In the genomic region with DNA sequence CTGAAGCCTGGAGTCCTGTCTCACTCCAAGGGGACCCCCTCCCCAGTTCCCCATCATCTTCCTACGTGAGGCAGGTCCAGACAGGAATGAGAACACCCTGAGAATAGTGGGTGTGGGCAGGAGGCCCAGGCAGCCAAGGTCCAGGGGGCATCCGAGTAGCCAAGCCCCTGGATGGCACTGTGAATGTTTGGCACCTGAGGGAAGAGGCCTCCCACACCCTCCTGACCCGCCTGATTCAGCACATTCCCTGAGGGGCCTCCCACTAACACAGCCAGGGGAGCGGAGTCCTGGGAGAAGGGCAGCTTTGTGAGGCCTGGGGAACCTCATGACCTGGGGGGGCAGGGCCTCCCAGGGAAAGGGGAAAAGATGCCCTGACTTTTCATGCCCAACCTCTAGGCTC, we compare ENCODE assay signal across 21 mouse cellular contexts. TPM values are rescaled to one million over a fixed set of nuclear protein-coding genes. Genes with fewer than 3 reads are reported as not detected.
DNase-seq lines count a peak whose midpoint lies in the region; ATAC-seq and TF ChIP-seq lines count a peak whose summit lies in the region.
"Had no signal": no experiment of that assay in that cellular context is flagged by ENCODE, and none has a peak within 500 bp of the region (broad histone marks: within the 10 kb centered on the region; RNA-seq: fewer than 3 reads in every experiment).

No protein-coding gene starts in this region.

- ATAC-seq in stomach, embryonic 16.5 days (ENCODE audit: insufficient read depth, low FRiP score) = no peak
- no peak for ATAC-seq in stomach, postnatal 0 days (ENCODE audit: low FRiP score, low TSS enrichment)
- ATAC-seq: forebrain, embryonic 14.5 days; hindbrain, embryonic 16.5 days had no signal

- no peak for DNase-seq in gastrocnemius, adult 2 months
- no peak for DNase-seq in gastrocnemius, postnatal 4 days (ENCODE audit: low spot score in 2 of 2)
- no peak for DNase-seq in stomach, postnatal 0 days (ENCODE audit: low spot score)
- peak; percentile 73 for DNase-seq in kidney, postnatal 10 days
- no peak for DNase-seq in thymus, adult 2 months
- no peak for DNase-seq in lung, adult 18-20 months
- DNase-seq in Muller cell, postnatal 12 days (ENCODE audit: inconsistent ontology term) = no peak
- DNase-seq: adrenal gland, adult 2 months; cerebellum, postnatal 14 days; heart, postnatal 4 days; layer of hippocampus, postnatal 36 days; left cerebral cortex, postnatal 4 days; lung, postnatal 10 days; right cerebral cortex, adult 18-20 months; thymus, postnatal 36 days had no signal

- peaks cover 5% of the 10 kb centered on the region; the same call in 1 of the 2 replicates for H3K36me3 ChIP-seq in stomach, embryonic 16.5 days (ENCODE audit: control insufficient read depth, insufficient read depth, low read length)
- H3K36me3 ChIP-seq in stomach, postnatal 0 days (ENCODE audit: control insufficient read depth, insufficient read depth, low read length) = peaks cover 7% of the 10 kb centered on the region
- no peaks in the 10 kb centered on the region for H3K36me3 ChIP-seq in thymus, adult 2 months (ENCODE audit: control insufficient read depth, insufficient read depth, low read length)

- 55% methylated on average over 4 of the region's 4 CpGs for WGBS in stomach, embryonic 16.5 days
- WGBS in stomach, postnatal 0 days = 67% methylated on average over 4 of the region's 4 CpGs
- WGBS in thymus, adult 2 months = 86% methylated on average over 4 of the region's 4 CpGs

- H3K27me3 ChIP-seq in stomach, embryonic 16.5 days (ENCODE audit: control insufficient read depth, insufficient read depth, low read length) = no peaks in the 10 kb centered on the region
- H3K27me3 ChIP-seq in stomach, postnatal 0 days (ENCODE audit: control insufficient read depth, insufficient read depth, low read length) = no peaks in the 10 kb centered on the region
- no peaks in the 10 kb centered on the region for H3K27me3 ChIP-seq in thymus, adult 2 months (ENCODE audit: control insufficient read depth, insufficient read depth, low read length)
- H3K27me3 ChIP-seq: liver, embryonic 15.5 days had no signal

- no peak for TF ChIP-seq EP300 in stomach, postnatal 0 days (optimal IDR thresholded peaks at IDR 0.05)

- no peak for TF ChIP-seq POLR2A in thymus, adult 2 months (IDR thresholded peaks at IDR 0.05; ENCODE audit: control insufficient read depth, extremely low read depth, insufficient read depth, low read length, poor library complexity)

- H3K9me3 ChIP-seq in stomach, embryonic 16.5 days (replicated peaks; ENCODE audit: control insufficient read depth, low read length) = no peaks in the 10 kb centered on the region
- H3K9me3 ChIP-seq in stomach, postnatal 0 days (ENCODE audit: control insufficient read depth, low read length) = no peaks in the 10 kb centered on the region
- H3K9me3 ChIP-seq: liver, embryonic 15.5 days had no signal

- intact Hi-C loops in gastrocnemius, adult 2 months (cut with DNase I) = no loop called here

- H3K4me2 ChIP-seq in stomach, embryonic 16.5 days (ENCODE audit: low read depth, low read length) = no peak overlapping the region
- H3K4me2 ChIP-seq in stomach, postnatal 0 days (replicated peaks; ENCODE audit: low read depth) = no peak overlapping the region
- H3K4me2 ChIP-seq: liver, embryonic 15.5 days had no signal

- 0 out of 2 replicates have a peak overlapping the region, but pooled peaks have one; percentile 20 for H3K9ac ChIP-seq in stomach, embryonic 16.5 days (ENCODE audit: low read length)
- H3K9ac ChIP-seq in stomach, postnatal 0 days (ENCODE audit: low read length) = no peak overlapping the region
- H3K9ac ChIP-seq: liver, embryonic 15.5 days had no signal

- no peak overlapping the region for H3K4me3 ChIP-seq in gastrocnemius, adult 2 months
- no peak overlapping the region for H3K4me3 ChIP-seq in stomach, embryonic 16.5 days (replicated peaks; ENCODE audit: low read length)
- H3K4me3 ChIP-seq in stomach, postnatal 0 days (ENCODE audit: low read depth, low read length) = no peak overlapping the region
- H3K4me3 ChIP-seq in thymus, adult 2 months (ENCODE audit: control insufficient read depth, insufficient read depth, low read length) = no peak overlapping the region
- H3K4me3 ChIP-seq: liver, embryonic 15.5 days; megakaryocyte, embryonic 14.5 days had no signal

- no peak for TF ChIP-seq CTCF in gastrocnemius, adult 2 months (IDR thresholded peaks at IDR 0.05)
- TF ChIP-seq CTCF in stomach, postnatal 0 days (IDR thresholded peaks at IDR 0.05; ENCODE audit: low read depth) = no peak
- TF ChIP-seq CTCF in thymus, adult 2 months (IDR thresholded peaks at IDR 0.05; ENCODE audit: borderline replicate concordance, control insufficient read depth, extremely low read depth, insufficient read depth, low read length, poor library complexity) = no peak

- peak overlapping the region; percentile 78; the same call in 1 of the 2 replicates for H3K27ac ChIP-seq in gastrocnemius, adult 2 months
- no peak overlapping the region for H3K27ac ChIP-seq in stomach, embryonic 16.5 days (ENCODE audit: low read length)
- H3K27ac ChIP-seq in stomach, postnatal 0 days (replicated peaks) = no peak overlapping the region
- H3K27ac ChIP-seq in thymus, adult 2 months (ENCODE audit: control insufficient read depth, insufficient read depth, low read length) = no peak overlapping the region
- H3K27ac ChIP-seq: liver, embryonic 15.5 days had no signal

- no peaks in the 10 kb centered on the region for H3K4me1 ChIP-seq in stomach, embryonic 16.5 days (ENCODE audit: control insufficient read depth, insufficient read depth, low read length)
- H3K4me1 ChIP-seq in stomach, postnatal 0 days (replicated peaks; ENCODE audit: control insufficient read depth, insufficient read depth) = no peaks in the 10 kb centered on the region
- 0 out of 2 replicates have a peak, but pooled peaks cover 2% of the 10 kb centered on the region for H3K4me1 ChIP-seq in thymus, adult 2 months (replicated peaks; ENCODE audit: control insufficient read depth, insufficient read depth, low read length)
- H3K4me1 ChIP-seq: liver, embryonic 15.5 days; megakaryocyte, embryonic 14.5 days had no signal

RNA-seq across cellular contexts. Expression of gene Arhgap8, which starts 23.8 kb away (rescaled TPM):
- total RNA-seq in gastrocnemius, adult 2 months (2021) = under 1 TPM in 1 of 2 experiments, not detected in 1; 0.25 TPM
- total RNA-seq in gastrocnemius, postnatal 4 days (2021) = under 1 TPM; 0.39 to 0.47 TPM
- 12.6 and 14.5 TPM in 2 replicates for polyA plus RNA-seq in stomach, embryonic 16.5 days (2015; fragmentation: Nextera tagmentation; extraction: Ambion mirVana)
- polyA plus RNA-seq in stomach, postnatal 0 days (2015; fragmentation: Nextera tagmentation; extraction: Ambion mirVana) = 20.2 and 22.0 TPM in 2 replicates
- 11.8 and 16.0 TPM in 2 replicates for polyA plus RNA-seq in thymus, adult 2 months (2012; rRNA removed)
- total RNA-seq: MEL had no signal

RNA-seq across cellular contexts. Expression of gene Prr5, which starts 26.6 kb away (rescaled TPM):
- total RNA-seq in gastrocnemius, adult 2 months (2021) = 1 to 10 TPM; 3.0 to 4.3 TPM
- total RNA-seq in gastrocnemius, postnatal 4 days (2021) = 10 to 100 TPM; 22.8 to 24.6 TPM
- 29.8 and 31.1 TPM in 2 replicates for polyA plus RNA-seq in stomach, embryonic 16.5 days (2015; fragmentation: Nextera tagmentation; extraction: Ambion mirVana)
- 18.2 and 20.3 TPM in 2 replicates for polyA plus RNA-seq in stomach, postnatal 0 days (2015; fragmentation: Nextera tagmentation; extraction: Ambion mirVana)
- 9.0 and 10.3 TPM in 2 replicates for polyA plus RNA-seq in thymus, adult 2 months (2012; rRNA removed)
- total RNA-seq: MEL had no signal
